Mouse (Mus musculus): ENCODE results near the gene Cacna1b. TPM values are rescaled to one million over a fixed set of nuclear protein-coding genes. Genes with fewer than 3 reads are reported as not detected.

Gene Cacna1b
- polyA plus RNA-seq, 1 experiment from 2014 or later = 0.19 TPM

DNA sequence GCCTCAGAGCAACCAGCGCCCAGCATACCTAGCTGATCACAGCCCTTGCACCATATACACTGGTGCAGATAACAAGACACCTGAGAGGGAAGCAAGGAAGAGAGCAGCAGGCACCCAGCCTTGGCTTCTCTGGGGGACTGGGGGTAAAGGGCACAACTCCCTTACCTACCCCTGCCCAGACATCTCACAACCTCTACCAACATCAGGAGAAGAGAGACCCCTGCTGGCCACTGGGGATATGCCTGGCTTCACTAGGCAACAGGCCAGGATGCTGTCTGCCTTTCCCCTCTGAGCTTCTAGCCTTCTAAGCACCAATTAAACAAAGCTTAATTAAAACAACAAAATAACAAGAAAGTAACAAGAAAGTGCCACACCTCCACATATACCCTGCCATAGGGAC, 7.7 kb downstream of the Cacna1b start:
- Histone ChIP-seq H3K36me3 (ENCODE audit: inconsistent target) (no peaks in the 10 kb centered on the region), H3K79me2 (ENCODE audit: inconsistent target) (no peaks in the 10 kb centered on the region), H3K4me3 (ENCODE audit: inconsistent target) (no peak overlapping the region), H3K27ac (no peak overlapping the region)
- 92% methylated on average over 1 of the region's 1 CpGs for WGBS (ENCODE audit: missing documents)

GRCm38 (mm10) chr2:24752599-24752998, 10.4 kb downstream of the Cacna1b start:
- no peaks in the 10 kb centered on the region for H3K36me3 ChIP-seq (ENCODE audit: inconsistent target)

DNA sequence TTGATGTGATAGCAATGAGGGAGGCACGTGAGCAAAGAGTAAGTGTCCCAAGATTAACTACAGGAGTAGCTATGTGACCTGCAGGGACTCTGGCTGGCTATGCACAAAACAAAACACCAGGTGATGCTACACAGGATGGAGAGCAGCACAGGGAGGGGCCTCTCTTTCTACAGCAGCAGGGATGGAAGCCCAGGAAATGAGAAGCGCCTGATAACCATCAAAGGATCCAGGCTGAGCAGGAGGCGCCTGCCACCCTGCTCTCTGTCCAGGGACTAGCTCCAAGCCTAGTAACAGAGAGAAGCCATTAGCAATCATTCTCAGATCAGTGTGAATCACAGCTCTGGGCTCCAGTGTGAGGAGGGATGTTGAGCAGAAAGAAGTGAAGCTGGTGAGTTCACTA, 12.9 kb downstream of the Cacna1b start:
- H3K27ac ChIP-seq = no peak overlapping the region
- H3K36me3 ChIP-seq (ENCODE audit: inconsistent target) = no peaks in the 10 kb centered on the region
- no peaks in the 10 kb centered on the region for H3K79me2 ChIP-seq (ENCODE audit: inconsistent target)
- 85% methylated on average over 3 of the region's 3 CpGs for WGBS (ENCODE audit: missing documents)
- H3K4me3 ChIP-seq (ENCODE audit: inconsistent target) = no peak overlapping the region

More at GRCm38 (mm10) chr2:24752599-24752998, 10.4 kb downstream of the Cacna1b start:
- no peak overlapping the region for H3K4me3 ChIP-seq (ENCODE audit: inconsistent target)
- H3K79me2 ChIP-seq (ENCODE audit: inconsistent target) = no peaks in the 10 kb centered on the region
- H3K27ac ChIP-seq = no peak overlapping the region
- 93% methylated on average over 4 of the region's 4 CpGs for WGBS (ENCODE audit: missing documents)

- Histone ChIP-seq H3K27ac (no peak overlapping the region), H3K4me3 (ENCODE audit: inconsistent target) (no peak overlapping the region), H3K36me3 (ENCODE audit: inconsistent target) (no peaks in the 10 kb centered on the region), H3K79me2 (ENCODE audit: inconsistent target) (no peaks in the 10 kb centered on the region)
- 15% methylated on average over 7 of the region's 7 CpGs for WGBS (ENCODE audit: missing documents)
Observed at GRCm38 (mm10) chr2:24747878-24748277, 15.1 kb downstream of the Cacna1b start.

GRCm38 (mm10) chr2:24739701-24740100, 23.3 kb downstream of the Cacna1b start:
- whole genome bisulfite sequencing (ENCODE audit: missing documents) = 90% methylated on average over 5 of the region's 5 CpGs
- no peaks in the 10 kb centered on the region for H3K36me3 ChIP-seq (ENCODE audit: inconsistent target)

GRCm38 (mm10) chr2:24733157-24733556, 29.8 kb downstream of the Cacna1b start:
- WGBS (ENCODE audit: missing documents) = 61% methylated on average over 4 of the region's 4 CpGs
- H3K36me3 ChIP-seq (ENCODE audit: inconsistent target) = no peaks in the 10 kb centered on the region
- no peak overlapping the region for H3K4me3 ChIP-seq (ENCODE audit: inconsistent target)
- H3K27ac ChIP-seq = no peak overlapping the region
- H3K79me2 ChIP-seq (ENCODE audit: inconsistent target) = no peaks in the 10 kb centered on the region

More at GRCm38 (mm10) chr2:24739701-24740100, 23.3 kb downstream of the Cacna1b start:
- Histone ChIP-seq H3K4me3 (ENCODE audit: inconsistent target) (no peak overlapping the region), H3K79me2 (ENCODE audit: inconsistent target) (no peaks in the 10 kb centered on the region), H3K27ac (no peak overlapping the region)

GRCm38 (mm10) chr2:24725865-24726264, 37.1 kb downstream of the Cacna1b start:
- Histone ChIP-seq H3K27ac (no peak overlapping the region), H3K36me3 (ENCODE audit: inconsistent target) (no peaks in the 10 kb centered on the region), H3K79me2 (ENCODE audit: inconsistent target) (no peaks in the 10 kb centered on the region), H3K4me3 (ENCODE audit: inconsistent target) (no peak overlapping the region)
- WGBS (ENCODE audit: missing documents) = 87% methylated on average over 4 of the region's 4 CpGs

DNA sequence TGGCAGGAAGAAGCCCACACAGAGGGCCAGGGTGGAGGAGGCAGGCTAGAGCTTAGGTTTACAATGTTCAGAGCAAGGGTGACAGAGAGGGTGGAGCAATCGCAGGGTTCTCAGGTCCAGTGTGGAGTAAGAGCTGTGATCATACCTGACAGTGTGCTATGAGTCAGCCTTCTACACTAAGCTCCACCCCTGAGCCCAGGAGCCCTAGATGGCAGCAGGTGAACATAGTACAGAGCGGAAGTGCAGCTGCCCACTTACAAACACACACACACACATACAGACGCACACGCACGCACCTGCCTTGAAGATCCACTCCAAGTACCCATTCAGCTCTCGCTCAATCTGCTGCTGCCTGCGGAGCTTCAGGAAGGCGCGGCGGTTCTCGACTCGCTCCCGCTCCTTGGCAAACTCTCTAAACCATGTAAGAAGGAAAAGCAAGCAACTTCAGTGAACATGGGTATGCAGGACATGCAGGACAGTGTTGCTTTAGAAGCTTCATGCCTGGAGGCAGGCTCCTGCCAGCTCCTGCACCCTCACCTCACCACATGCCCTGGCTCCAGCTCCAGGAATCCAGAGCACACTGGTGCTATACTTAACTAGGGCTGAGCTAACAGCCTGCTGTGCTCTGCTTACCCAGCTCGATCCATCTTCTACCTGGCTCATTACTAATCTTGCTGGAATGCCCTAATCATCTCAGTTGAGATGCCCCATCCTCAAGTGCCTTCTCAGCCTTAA, 43.1 kb downstream of the Cacna1b start:
- no peaks in the 10 kb centered on the region for H3K36me3 ChIP-seq (ENCODE audit: inconsistent target)
- H3K79me2 ChIP-seq (ENCODE audit: inconsistent target) = no peaks in the 10 kb centered on the region
- H3K4me3 ChIP-seq (ENCODE audit: inconsistent target) = no peak overlapping the region
- no peak overlapping the region for H3K27ac ChIP-seq
- WGBS (ENCODE audit: missing documents) = 94% methylated on average over 14 of the region's 14 CpGs

DNA sequence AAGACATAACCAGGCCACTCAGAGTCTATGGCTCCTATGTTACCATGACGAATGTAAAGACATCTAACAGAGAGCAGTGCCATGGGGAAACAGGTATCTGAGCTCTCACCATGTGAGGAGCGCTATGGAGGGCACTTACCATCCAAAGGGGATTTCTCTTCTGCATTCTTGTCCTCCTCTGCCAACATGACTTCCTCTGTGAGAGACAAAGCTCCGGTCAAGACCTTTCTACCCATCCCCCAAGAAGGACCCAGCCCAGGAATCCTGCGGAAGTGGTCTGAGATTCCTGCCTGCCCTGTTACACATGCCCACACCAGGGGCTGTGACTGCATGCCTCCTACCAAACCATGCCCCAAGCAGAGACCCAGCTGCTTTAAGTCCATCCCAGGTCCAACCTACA, 44.0 kb downstream of the Cacna1b start:
- H3K27ac ChIP-seq = no peak overlapping the region
- H3K36me3 ChIP-seq (ENCODE audit: inconsistent target) = no peaks in the 10 kb centered on the region
- no peaks in the 10 kb centered on the region for H3K79me2 ChIP-seq (ENCODE audit: inconsistent target)
- WGBS (ENCODE audit: missing documents) = 68% methylated on average over 4 of the region's 4 CpGs
- no peak overlapping the region for H3K4me3 ChIP-seq (ENCODE audit: inconsistent target)

GRCm38 (mm10) chr2:24717963-24718362, 45.0 kb downstream of the Cacna1b start:
- no peaks in the 10 kb centered on the region for H3K79me2 ChIP-seq (ENCODE audit: inconsistent target)
- no peak overlapping the region for H3K27ac ChIP-seq
- H3K4me3 ChIP-seq (ENCODE audit: inconsistent target) = no peak overlapping the region
- 83% methylated on average over 7 of the region's 7 CpGs for WGBS (ENCODE audit: missing documents)
- no peaks in the 10 kb centered on the region for H3K36me3 ChIP-seq (ENCODE audit: inconsistent target)

GRCm38 (mm10) chr2:24717461-24717860, 45.5 kb downstream of the Cacna1b start:
- H3K27ac ChIP-seq = no peak overlapping the region
- WGBS (ENCODE audit: missing documents) = 97% methylated on average over 4 of the region's 4 CpGs

GRCm38 (mm10) chr2:24705929-24706328, 57.0 kb downstream of the Cacna1b start:
- WGBS (ENCODE audit: missing documents) = 93% methylated on average over 10 of the region's 10 CpGs
- Histone ChIP-seq H3K36me3 (ENCODE audit: inconsistent target) (no peaks in the 10 kb centered on the region), H3K27ac (no peak overlapping the region), H3K4me3 (ENCODE audit: inconsistent target) (no peak overlapping the region), H3K79me2 (ENCODE audit: inconsistent target) (no peaks in the 10 kb centered on the region)

More at GRCm38 (mm10) chr2:24717461-24717860, 45.5 kb downstream of the Cacna1b start:
- Histone ChIP-seq H3K4me3 (ENCODE audit: inconsistent target) (no peak overlapping the region), H3K79me2 (ENCODE audit: inconsistent target) (no peaks in the 10 kb centered on the region), H3K36me3 (ENCODE audit: inconsistent target) (no peaks in the 10 kb centered on the region)

DNA sequence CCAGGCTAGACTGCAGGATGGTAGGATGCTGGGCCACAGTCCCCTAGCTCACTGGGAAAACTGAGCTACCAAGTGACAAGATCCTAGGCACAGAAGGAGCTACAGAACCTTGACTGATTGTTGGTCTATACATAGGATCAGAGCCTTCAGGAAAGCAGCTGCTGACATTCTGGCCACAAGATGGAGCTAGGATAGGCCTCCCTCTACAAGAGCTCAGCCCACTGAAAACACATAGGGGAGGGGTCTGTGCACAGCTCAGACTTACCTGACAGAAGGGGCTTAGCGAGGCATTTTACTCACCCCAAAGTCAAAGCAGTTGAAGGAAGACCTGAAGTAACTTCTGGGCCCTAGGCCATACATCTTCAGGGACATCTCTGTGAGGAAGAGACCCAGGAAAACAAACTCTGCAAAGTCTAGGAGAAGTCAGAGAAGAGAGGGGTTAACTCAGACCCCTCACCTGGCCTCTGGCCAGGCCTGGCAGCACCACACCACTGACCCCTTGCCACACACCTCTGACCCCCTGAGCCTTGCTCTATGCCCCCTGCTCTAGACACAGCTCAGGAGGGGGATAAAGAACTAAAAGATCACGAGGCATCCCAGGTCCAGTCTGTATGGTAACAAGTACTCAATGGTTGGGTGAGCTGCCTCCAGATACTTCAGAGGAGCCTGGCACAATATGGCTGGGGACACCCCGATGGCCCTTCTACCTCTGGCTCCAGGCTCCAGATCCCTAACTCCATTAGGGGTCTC, 60.6 kb downstream of the Cacna1b start:
- no peaks in the 10 kb centered on the region for H3K36me3 ChIP-seq (ENCODE audit: inconsistent target)
- H3K27ac ChIP-seq = no peak overlapping the region
- H3K4me3 ChIP-seq (ENCODE audit: inconsistent target) = no peak overlapping the region
- no peaks in the 10 kb centered on the region for H3K79me2 ChIP-seq (ENCODE audit: inconsistent target)
- WGBS (ENCODE audit: missing documents) = 78% methylated on average over 3 of the region's 3 CpGs

DNA sequence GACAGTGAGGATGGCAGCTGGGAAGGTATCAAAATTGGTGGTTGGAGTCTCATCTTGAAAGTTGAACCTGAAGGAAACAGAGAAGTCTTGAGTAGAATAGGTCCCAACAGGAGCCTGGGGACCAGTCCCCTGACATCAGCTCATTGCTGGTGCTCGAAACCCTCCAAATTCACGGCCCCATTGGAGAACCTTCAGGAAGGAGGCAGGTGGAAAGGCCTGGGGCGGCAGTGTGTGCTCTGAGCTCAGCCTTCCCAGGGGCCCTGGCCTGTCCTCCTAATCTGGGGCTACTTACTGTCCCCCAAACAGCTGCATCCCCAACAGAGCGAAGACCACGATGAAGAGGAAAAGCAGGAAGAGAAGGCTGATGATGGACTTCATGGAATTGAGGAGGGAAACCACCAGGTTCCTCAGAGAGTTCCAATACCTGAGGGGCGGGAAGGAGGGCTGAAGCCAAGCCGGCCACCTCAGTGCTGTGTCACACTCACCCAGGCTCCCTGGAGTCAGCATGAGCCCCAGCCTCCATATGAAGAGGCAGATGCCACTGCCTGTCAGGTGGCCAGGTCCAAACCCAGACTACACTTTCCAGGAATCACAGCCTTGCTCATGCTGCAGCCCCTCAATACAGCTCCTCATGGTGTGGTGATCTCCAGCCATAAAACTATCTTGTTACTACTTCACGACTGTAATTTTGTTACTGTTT, 65.5 kb downstream of the Cacna1b start:
- H3K4me3 ChIP-seq (ENCODE audit: inconsistent target) = no peak overlapping the region
- H3K27ac ChIP-seq = no peak overlapping the region
- H3K79me2 ChIP-seq (ENCODE audit: inconsistent target) = no peaks in the 10 kb centered on the region
- 93% methylated on average over 8 of the region's 8 CpGs for WGBS (ENCODE audit: missing documents)
- H3K36me3 ChIP-seq (ENCODE audit: inconsistent target) = no peaks in the 10 kb centered on the region

DNA sequence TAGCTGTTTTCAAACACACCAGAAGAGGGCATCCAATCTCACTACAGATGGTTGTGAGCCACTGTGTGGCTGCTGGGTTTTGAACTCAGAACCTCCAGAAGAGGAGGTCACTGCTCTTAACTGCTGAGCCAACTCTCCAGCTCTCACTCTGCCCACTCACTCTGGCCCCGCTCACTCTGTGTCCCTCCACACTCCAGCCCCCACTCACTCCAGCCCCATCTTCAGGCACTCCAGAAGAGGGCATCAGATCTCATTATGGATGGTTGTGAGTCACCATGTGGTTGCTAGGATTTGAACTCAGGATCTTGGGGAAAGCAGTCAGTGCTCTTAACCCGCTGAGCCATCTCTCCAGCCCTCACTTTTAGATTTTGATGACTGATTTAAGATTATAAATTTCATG, 70.6 kb downstream of the Cacna1b start:
- no peaks in the 10 kb centered on the region for H3K36me3 ChIP-seq (ENCODE audit: inconsistent target)
- H3K27ac ChIP-seq = no peak overlapping the region
- WGBS (ENCODE audit: missing documents) = 95% methylated on average over 2 of the region's 2 CpGs
- no peaks in the 10 kb centered on the region for H3K79me2 ChIP-seq (ENCODE audit: inconsistent target)
- H3K4me3 ChIP-seq (ENCODE audit: inconsistent target) = no peak overlapping the region
